Mouse (Mus musculus) lung, postnatal 0 days (tissue): ENCODE data around the gene Sptbn4. TPM values are rescaled to one million over a fixed set of nuclear protein-coding genes. Genes with fewer than 3 reads are reported as not detected.

Experiments used
- ATAC-seq: fragments of 200-750 bp; cut with Nextera tagmentation; 2 replicates; pipeline ENCODE4 v1.8.0; 2017; ENCODE audit warnings: moderate library complexity
- DNase-seq: peaks from one replicate; pipeline ENCODE4 v3.0.0-alpha.2; 2016; ENCODE audit warnings: low spot score
- H3K27ac ChIP-seq: fragments of 300-500 bp; sonication (generic); 2 replicates; pipeline ENCODE4 v1.5.1; 2014; ENCODE audit warnings: antibody characterized with exemption, mild to moderate bottlenecking, low read length, mixed read lengths
- H3K27me3 ChIP-seq: fragments of 300-500 bp; sonication (generic); replicated peaks from 2 replicates; pipeline ENCODE4 v1.6.1; 2014; ENCODE audit warnings: low read length, mixed read lengths; ENCODE audit not compliant: insufficient read depth
- H3K36me3 ChIP-seq: fragments of 300-500 bp; sonication (generic); 2 replicates; pipeline ENCODE4 v1.6.1; 2014; ENCODE audit warnings: low read length, mixed read lengths; ENCODE audit not compliant: insufficient read depth
- H3K4me1 ChIP-seq: fragments of 300-500 bp; sonication (generic); 2 replicates; pipeline ENCODE4 v1.6.1; 2014; ENCODE audit warnings: antibody characterized with exemption, low read depth, low read length, mixed read lengths; ENCODE audit not compliant: insufficient read depth
- H3K4me2 ChIP-seq: fragments of 300-500 bp; sonication (generic); replicated peaks from 2 replicates; pipeline ENCODE4 v1.6.1; 2014; ENCODE audit warnings: low read depth, mild to moderate bottlenecking, low read length, moderate library complexity, mixed read lengths
- H3K4me3 ChIP-seq: fragments of 300-500 bp; sonication (generic); 2 replicates; pipeline ENCODE4 v1.5.1; 2014; ENCODE audit warnings: low read depth, low read length
- H3K9ac ChIP-seq: fragments of 300-500 bp; sonication (generic); replicated peaks from 2 replicates; pipeline ENCODE4 v1.6.1; 2014; ENCODE audit warnings: low read depth, mild to moderate bottlenecking
- H3K9me3 ChIP-seq: fragments of 300-500 bp; sonication (generic); 2 replicates; pipeline ENCODE4 v1.6.1; 2016; ENCODE audit warnings: low read length, mixed read lengths
- CTCF ChIP-seq: IDR thresholded peaks from 2 replicates; pipeline ENCODE4 v1.5.1; 2016; ENCODE audit warnings: antibody characterized with exemption, mild to moderate bottlenecking
- EP300 ChIP-seq: IDR thresholded peaks from 2 replicates; pipeline ENCODE4 v1.6.1; 2016; ENCODE audit warnings: antibody characterized with exemption, mild to moderate bottlenecking, control low read depth
- WGBS: fragments of 180-500 bp; shearing (Covaris S2); extraction: QIAGEN DNeasy Blood & Tissue Kit; methylation state at CpG from one replicate; pipeline ENCODE4 v1.1.7; 2014; 5-methylcytosine and 5-hydroxymethylcytosine counted together
- polyA plus RNA-seq: library from polyadenylated mRNA; unstranded; fragments of >200 nt; fragmentation: Nextera tagmentation; extraction: Ambion mirVana; gene quantifications from 2 replicates; pipeline ENCODE4 v1.2.1, GENCODE M21; 2015

Gene Sptbn4
- polyA plus RNA-seq, 1 experiment from 2014 or later = 0.20 TPM

DNA sequence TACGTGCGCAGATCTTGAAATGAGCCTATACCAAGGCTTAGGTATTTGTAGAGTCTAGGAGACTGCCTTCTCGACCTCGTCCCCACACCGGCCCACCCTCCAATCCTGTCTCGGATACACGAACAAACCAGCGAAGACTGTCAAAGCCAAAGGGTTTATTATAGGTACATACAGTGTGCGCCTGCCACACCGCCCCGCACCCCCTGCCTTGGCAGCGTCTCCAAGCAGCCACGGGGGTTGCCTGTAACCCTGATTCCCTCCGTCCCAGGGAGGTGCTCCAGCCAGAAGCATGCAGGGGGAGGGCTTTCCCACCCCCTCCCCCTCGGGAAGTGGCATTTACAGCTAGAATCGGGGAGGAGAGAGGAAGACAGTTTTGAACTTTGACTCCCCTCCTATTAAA lies 91.2 kb downstream of the Sptbn4 start:
- H3K9ac ChIP-seq = peak overlapping the region; percentile 38
- peak overlapping the region; percentile 70 for H3K4me2 ChIP-seq
- peak overlapping the region; percentile 72 for H3K27ac ChIP-seq
- H3K4me3 ChIP-seq = peak overlapping the region; percentile 69
- under 1% methylated on average over 16 of the region's 16 CpGs for WGBS
- peaks cover 7% of the 10 kb centered on the region; the same call in 1 of the 2 replicates for H3K36me3 ChIP-seq
- no peaks in the 10 kb centered on the region for H3K27me3 ChIP-seq
- ATAC-seq = peak; percentile 37
- peak; percentile 54 for DNase-seq
- H3K4me1 ChIP-seq = peaks cover 13% of the 10 kb centered on the region; the same call in 1 of the 2 replicates
- TF ChIP-seq CTCF (no peak), EP300 (no peak)
- H3K9me3 ChIP-seq = no peaks in the 10 kb centered on the region

DNA sequence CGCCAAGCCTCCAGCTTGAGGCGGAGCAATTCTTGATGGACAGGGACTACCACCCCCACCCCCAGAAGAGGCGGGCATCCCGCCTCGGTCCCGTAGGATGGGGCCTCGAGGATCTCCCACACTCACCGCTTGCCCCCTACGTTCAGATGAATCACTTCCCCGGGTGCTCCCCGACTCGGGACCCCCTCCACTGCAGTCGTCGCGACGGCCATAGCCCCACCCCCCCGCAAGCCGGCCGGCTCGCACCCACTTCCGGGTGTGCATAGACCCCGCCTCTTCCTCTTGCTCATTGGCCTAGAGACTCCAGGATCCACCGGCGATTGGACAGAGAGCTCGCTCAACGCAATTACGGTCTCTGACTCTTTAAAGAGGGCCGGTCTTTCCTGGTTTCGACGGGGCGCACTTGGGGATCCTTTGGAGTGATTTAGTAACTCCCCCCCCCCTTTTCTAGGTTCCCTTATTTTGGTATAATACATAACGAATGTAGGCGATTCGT lies 91.7 kb downstream of the Sptbn4 start, which contains the start of gene Shkbp1:
Shkbp1 (minus strand) TSS at position 275 of the 496 bp plus-strand sequence.
- WGBS = under 1% methylated on average over 34 of the region's 34 CpGs
- Histone ChIP-seq H3K9me3 (no peaks in the 10 kb centered on the region), H3K36me3 (peaks cover 7% of the 10 kb centered on the region; the same call in 1 of the 2 replicates), H3K4me1 (peaks cover 13% of the 10 kb centered on the region; the same call in 1 of the 2 replicates), H3K27me3 (no peaks in the 10 kb centered on the region), H3K9ac (peak within 1 kb of the TSS; percentile 38), H3K27ac (peak within 1 kb of the TSS; percentile 72), H3K4me2 (peak within 1 kb of the TSS; percentile 70), H3K4me3 (peak within 1 kb of the TSS; percentile 69)
- TF ChIP-seq CTCF (no peak), EP300 (no peak; the same call in 1 of the 2 replicates)
- DNase-seq (peak; percentile 98), ATAC-seq (peak; percentile 96)

DNA sequence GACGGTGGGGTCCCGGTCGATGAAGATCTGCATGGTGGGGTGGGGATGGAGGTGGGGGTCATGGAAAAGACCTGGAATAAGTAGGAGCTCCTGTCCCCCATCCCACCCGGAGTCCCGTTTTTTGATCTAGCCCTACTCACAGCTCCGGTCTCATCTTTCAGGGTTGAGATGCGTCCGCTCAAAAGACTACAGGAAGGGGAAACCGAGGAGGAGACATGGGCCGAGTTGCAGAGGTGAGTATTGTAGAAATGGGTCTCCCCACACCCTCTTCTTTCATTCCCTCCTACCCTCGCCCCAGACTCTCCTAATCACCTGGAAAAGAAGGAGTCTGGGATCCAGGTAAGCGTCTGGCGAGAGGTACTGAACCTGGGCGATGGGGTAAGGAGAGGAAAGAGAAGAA lies 92.2 kb downstream of the Sptbn4 start:
- peak overlapping the region; percentile 38; the same call in 1 of the 2 replicates for H3K9ac ChIP-seq
- peak overlapping the region; percentile 70 for H3K4me2 ChIP-seq
- peaks cover 7% of the 10 kb centered on the region; the same call in 1 of the 2 replicates for H3K36me3 ChIP-seq
- TF ChIP-seq EP300 = no peak
- TF ChIP-seq CTCF = no peak
- H3K4me3 ChIP-seq = peak overlapping the region; percentile 69
- WGBS = 6% methylated on average over 14 of the region's 14 CpGs
- ATAC-seq (no peak), DNase-seq (no peak)
- H3K4me1 ChIP-seq = peaks cover 13% of the 10 kb centered on the region; the same call in 1 of the 2 replicates
- H3K9me3 ChIP-seq = no peaks in the 10 kb centered on the region
- peak overlapping the region; percentile 43; the same call in 1 of the 2 replicates for H3K27ac ChIP-seq
- H3K27me3 ChIP-seq = no peaks in the 10 kb centered on the region

DNA sequence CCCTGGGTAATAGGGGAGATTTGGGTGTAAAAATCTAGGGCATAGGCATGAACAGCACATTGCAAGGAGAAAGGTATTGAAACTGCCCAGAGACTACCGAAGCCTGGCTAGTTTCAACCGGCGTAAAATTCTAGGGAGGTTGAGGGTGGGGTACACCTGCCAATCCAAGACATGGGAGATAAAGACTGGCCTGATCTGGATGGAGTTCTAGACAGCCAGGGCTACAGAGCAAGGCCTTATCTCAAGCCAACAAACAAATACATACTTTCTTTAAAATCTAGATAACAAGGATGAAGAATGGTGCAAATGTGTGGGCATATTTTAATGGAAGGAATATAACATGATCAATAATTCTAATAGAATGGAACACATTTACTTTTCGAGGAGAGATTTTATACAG lies 92.7 kb downstream of the Sptbn4 start:
- H3K4me2 ChIP-seq = peak overlapping the region; percentile 70
- ATAC-seq = no peak
- H3K27ac ChIP-seq = no peak overlapping the region
- DNase-seq = no peak
- H3K36me3 ChIP-seq = peaks cover 7% of the 10 kb centered on the region; the same call in 1 of the 2 replicates
- WGBS = 53% methylated on average over 4 of the region's 4 CpGs
- H3K4me3 ChIP-seq = peak overlapping the region; percentile 69; the same call in 1 of the 2 replicates
- H3K9ac ChIP-seq = no peak overlapping the region
- TF ChIP-seq EP300 (no peak), CTCF (no peak)
- no peaks in the 10 kb centered on the region for H3K9me3 ChIP-seq
- H3K27me3 ChIP-seq = no peaks in the 10 kb centered on the region
- peaks cover 13% of the 10 kb centered on the region; the same call in 1 of the 2 replicates for H3K4me1 ChIP-seq

DNA sequence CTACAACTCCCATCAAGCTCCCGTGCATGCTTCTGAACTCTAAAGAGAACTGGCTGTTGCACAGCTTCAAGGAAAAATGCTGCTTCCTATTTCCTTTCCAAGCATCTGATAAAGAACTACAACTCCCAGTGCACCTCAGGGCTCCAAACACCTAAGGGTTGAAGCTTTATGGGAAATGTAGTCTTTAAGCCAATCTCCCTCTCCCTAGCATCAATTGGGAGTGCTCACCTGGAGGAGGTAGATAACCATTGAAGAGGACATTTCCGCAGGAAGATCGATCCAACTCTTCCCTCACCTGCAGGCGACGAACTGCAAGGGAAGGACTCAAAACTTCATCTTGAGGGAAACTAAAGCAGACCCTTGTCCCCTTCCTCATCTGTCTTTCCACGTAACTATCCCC lies 93.3 kb downstream of the Sptbn4 start:
- Histone ChIP-seq H3K4me1 (peaks cover 13% of the 10 kb centered on the region; the same call in 1 of the 2 replicates), H3K27ac (no peak overlapping the region), H3K9me3 (no peaks in the 10 kb centered on the region), H3K27me3 (no peaks in the 10 kb centered on the region), H3K36me3 (peaks cover 10% of the 10 kb centered on the region; the same call in 1 of the 2 replicates), H3K4me3 (no peak overlapping the region), H3K4me2 (no peak overlapping the region), H3K9ac (no peak overlapping the region)
- peak; percentile 91 for DNase-seq
- no peak for TF ChIP-seq CTCF
- TF ChIP-seq EP300 = no peak
- peak; percentile 33; the same call in 1 of the 2 replicates for ATAC-seq
- 27% methylated on average over 6 of the region's 6 CpGs for WGBS

DNA sequence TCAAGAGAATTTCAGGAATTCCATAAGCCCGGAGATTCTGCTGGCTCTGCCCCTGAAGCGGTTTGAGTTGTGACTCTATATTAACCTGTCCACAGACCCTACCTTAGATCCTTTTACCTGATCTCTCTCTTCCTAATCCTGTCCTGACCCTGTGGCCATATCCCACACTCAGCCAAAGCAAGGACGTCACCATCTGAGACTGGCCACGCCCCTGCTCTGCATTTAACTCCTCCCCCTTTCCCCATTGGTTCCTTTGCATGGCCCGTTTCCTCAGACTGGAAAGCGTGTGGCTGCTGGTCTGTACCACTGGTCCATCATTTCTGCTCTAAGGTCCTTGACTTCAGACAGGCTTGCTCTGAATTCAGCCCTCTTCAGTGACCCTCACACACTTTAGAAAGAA lies 102.0 kb downstream of the Sptbn4 start:
- ATAC-seq (peak; percentile 52), DNase-seq (no peak)
- Histone ChIP-seq H3K9me3 (no peaks in the 10 kb centered on the region), H3K4me1 (no peaks in the 10 kb centered on the region), H3K27ac (no peak overlapping the region), H3K4me2 (no peak overlapping the region), H3K36me3 (peaks cover 9% of the 10 kb centered on the region; the same call in 1 of the 2 replicates), H3K27me3 (no peaks in the 10 kb centered on the region), H3K4me3 (no peak overlapping the region), H3K9ac (no peak overlapping the region)
- WGBS = 19% methylated on average over 6 of the region's 6 CpGs
- TF ChIP-seq EP300 (no peak), CTCF (no peak)
